Mouse (Mus musculus): ENCODE results near the gene Coro1b. TPM values are rescaled to one million over a fixed set of nuclear protein-coding genes. Genes with fewer than 3 reads are reported as not detected.

Coro1b gene
- total and polyA plus RNA-seq, 2 experiments from 2014 or later = 97.2 to 120 TPM

DNA sequence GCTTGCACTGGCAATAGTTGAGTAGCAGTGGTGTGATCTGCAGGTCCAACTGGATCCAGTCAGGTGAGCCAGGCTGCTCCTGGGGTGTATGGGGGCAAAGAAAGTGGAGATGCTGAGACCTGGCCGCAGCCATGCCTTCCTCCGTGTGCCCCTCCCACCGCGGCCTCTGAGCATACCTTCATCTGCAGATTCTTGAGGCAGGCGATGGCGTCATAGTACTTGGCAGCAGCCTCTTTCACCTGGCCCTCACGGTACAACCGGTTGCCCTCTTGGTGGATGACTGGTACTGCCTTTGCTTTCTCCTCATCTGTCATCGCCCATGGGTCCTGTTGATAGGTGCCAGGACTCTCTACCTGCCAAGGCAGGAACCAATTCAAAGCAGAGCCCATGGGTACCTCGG, 33.3 kb upstream of the Coro1b start:
- WGBS = 88% methylated on average over 10 of the region's 10 CpGs
- Histone ChIP-seq H3K9ac (replicated peaks; ENCODE audit: low read depth, low read length) (no peak overlapping the region), H3K4me1 (ENCODE audit: control insufficient read depth, insufficient read depth) (peaks cover 11% of the 10 kb centered on the region), H3K36me3 (replicated peaks; ENCODE audit: control insufficient read depth, insufficient read depth, low read length) (peaks cover 53% of the 10 kb centered on the region), H3K4me2 (ENCODE audit: low read depth, low read length) (no peak overlapping the region), H3K27me3 (ENCODE audit: control insufficient read depth, insufficient read depth, low read length) (no peaks in the 10 kb centered on the region), H3K9me3 (replicated peaks; ENCODE audit: control insufficient read depth, low read length) (no peaks in the 10 kb centered on the region), H3K4me3 (ENCODE audit: low read depth, low read length) (no peak overlapping the region), H3K27ac (ENCODE audit: low read depth) (no peak overlapping the region)
- no peak for TF ChIP-seq EP300 (IDR thresholded peaks at IDR 0.05; ENCODE audit: low read depth)
- TF ChIP-seq CTCF (IDR thresholded peaks at IDR 0.05; ENCODE audit: low read depth) = no peak
- DNase-seq (ENCODE audit: low spot score) = no peak
- no peak for ATAC-seq (ENCODE audit: insufficient read depth, low read depth)

DNA sequence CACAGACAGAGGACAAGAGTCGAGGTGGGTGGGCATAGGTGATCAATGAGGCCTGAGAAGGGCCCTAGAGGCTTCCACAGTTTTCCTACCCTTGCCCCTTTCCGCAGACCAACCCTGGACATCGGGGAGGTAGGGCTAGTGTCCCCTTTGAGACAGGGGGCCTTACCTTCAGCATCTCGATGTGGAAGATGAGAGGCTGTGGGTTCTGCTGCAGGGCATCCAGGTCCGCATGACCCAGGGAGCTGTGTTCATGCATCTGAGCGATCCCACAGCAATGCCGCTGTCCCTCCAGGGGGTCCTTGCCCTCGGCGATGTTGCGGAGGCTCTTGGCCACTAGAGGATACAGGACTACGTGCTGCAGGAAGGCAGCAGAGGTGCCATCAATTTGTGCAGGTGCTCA, 32.6 kb upstream of the Coro1b start:
- DNase-seq (ENCODE audit: low spot score) = no peak
- H3K27ac ChIP-seq (ENCODE audit: low read depth) = no peak overlapping the region
- no peak overlapping the region for H3K4me3 ChIP-seq (ENCODE audit: low read depth, low read length)
- H3K4me1 ChIP-seq (ENCODE audit: control insufficient read depth, insufficient read depth) = peaks cover 16% of the 10 kb centered on the region
- no peak for TF ChIP-seq EP300 (IDR thresholded peaks at IDR 0.05; ENCODE audit: low read depth)
- TF ChIP-seq CTCF (IDR thresholded peaks at IDR 0.05; ENCODE audit: low read depth) = no peak
- H3K27me3 ChIP-seq (ENCODE audit: control insufficient read depth, insufficient read depth, low read length) = no peaks in the 10 kb centered on the region
- no peaks in the 10 kb centered on the region for H3K9me3 ChIP-seq (replicated peaks; ENCODE audit: control insufficient read depth, low read length)
- H3K4me2 ChIP-seq (ENCODE audit: low read depth, low read length) = no peak overlapping the region
- no peak for ATAC-seq (ENCODE audit: insufficient read depth, low read depth)
- H3K36me3 ChIP-seq (replicated peaks; ENCODE audit: control insufficient read depth, insufficient read depth, low read length) = peaks cover 53% of the 10 kb centered on the region
- no peak overlapping the region for H3K9ac ChIP-seq (replicated peaks; ENCODE audit: low read depth, low read length)
- 88% methylated on average over 11 of the region's 11 CpGs for WGBS

DNA sequence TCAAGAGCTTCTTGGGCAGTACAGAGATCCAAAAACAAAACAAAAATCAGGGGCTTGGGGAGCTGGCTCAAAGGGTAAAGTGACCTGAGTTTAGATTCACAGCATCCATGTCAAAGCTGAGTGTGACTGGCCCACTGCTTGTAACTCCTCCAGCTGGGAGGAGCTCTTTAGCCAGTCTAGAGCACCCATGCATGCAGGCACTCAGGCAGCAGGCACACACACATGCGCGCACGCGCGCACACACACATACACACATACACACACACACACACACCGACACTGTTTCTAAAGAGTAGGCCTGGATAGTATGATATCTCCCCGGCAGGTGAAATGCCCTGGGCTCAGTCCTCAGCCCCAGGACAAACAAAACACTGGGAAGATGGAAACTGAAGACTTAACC, 31.4 kb upstream of the Coro1b start:
- Histone ChIP-seq H3K4me3 (ENCODE audit: low read depth, low read length) (no peak overlapping the region), H3K27ac (ENCODE audit: low read depth) (no peak overlapping the region), H3K4me1 (ENCODE audit: control insufficient read depth, insufficient read depth) (peaks cover 19% of the 10 kb centered on the region), H3K4me2 (ENCODE audit: low read depth, low read length) (no peak overlapping the region), H3K36me3 (replicated peaks; ENCODE audit: control insufficient read depth, insufficient read depth, low read length) (peaks cover 44% of the 10 kb centered on the region), H3K9me3 (replicated peaks; ENCODE audit: control insufficient read depth, low read length) (no peaks in the 10 kb centered on the region), H3K9ac (replicated peaks; ENCODE audit: low read depth, low read length) (no peak overlapping the region), H3K27me3 (ENCODE audit: control insufficient read depth, insufficient read depth, low read length) (no peaks in the 10 kb centered on the region)
- 97% methylated on average over 7 of the region's 7 CpGs for WGBS
- DNase-seq (ENCODE audit: low spot score) (no peak), ATAC-seq (ENCODE audit: insufficient read depth, low read depth) (no peak)
- TF ChIP-seq EP300 (IDR thresholded peaks at IDR 0.05; ENCODE audit: low read depth) (no peak), CTCF (IDR thresholded peaks at IDR 0.05; ENCODE audit: low read depth) (no peak)

DNA sequence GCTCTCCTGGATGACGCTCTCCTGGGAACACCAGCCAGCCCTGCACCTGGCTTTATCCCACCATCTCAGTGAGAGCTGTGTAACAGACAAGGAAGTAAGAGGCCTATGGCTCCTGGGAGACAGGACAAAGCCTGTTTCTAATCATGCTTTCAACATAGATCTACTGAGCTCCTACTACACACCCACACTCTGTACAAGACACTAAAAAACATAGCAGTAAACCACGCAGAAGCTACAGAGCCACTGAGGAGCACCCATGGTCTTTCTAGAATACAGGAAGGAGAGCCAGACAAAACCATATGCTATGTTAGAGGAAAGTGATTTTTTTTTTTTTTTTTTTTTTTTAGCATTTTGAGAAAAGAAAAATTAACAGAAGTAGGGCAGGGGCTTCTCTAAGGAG, 30.1 kb upstream of the Coro1b start:
- Histone ChIP-seq H3K4me2 (ENCODE audit: low read depth, low read length) (no peak overlapping the region), H3K27me3 (ENCODE audit: control insufficient read depth, insufficient read depth, low read length) (no peaks in the 10 kb centered on the region), H3K4me1 (ENCODE audit: control insufficient read depth, insufficient read depth) (peaks cover 13% of the 10 kb centered on the region), H3K4me3 (ENCODE audit: low read depth, low read length) (no peak overlapping the region), H3K36me3 (replicated peaks; ENCODE audit: control insufficient read depth, insufficient read depth, low read length) (peaks cover 35% of the 10 kb centered on the region), H3K27ac (ENCODE audit: low read depth) (no peak overlapping the region), H3K9me3 (replicated peaks; ENCODE audit: control insufficient read depth, low read length) (no peaks in the 10 kb centered on the region), H3K9ac (replicated peaks; ENCODE audit: low read depth, low read length) (no peak overlapping the region)
- TF ChIP-seq EP300 (IDR thresholded peaks at IDR 0.05; ENCODE audit: low read depth) (no peak), CTCF (IDR thresholded peaks at IDR 0.05; ENCODE audit: low read depth) (no peak)
- ATAC-seq (ENCODE audit: insufficient read depth, low read depth) (no peak), DNase-seq (ENCODE audit: low spot score) (no peak)
- WGBS = 92% methylated on average over 2 of the region's 2 CpGs

DNA sequence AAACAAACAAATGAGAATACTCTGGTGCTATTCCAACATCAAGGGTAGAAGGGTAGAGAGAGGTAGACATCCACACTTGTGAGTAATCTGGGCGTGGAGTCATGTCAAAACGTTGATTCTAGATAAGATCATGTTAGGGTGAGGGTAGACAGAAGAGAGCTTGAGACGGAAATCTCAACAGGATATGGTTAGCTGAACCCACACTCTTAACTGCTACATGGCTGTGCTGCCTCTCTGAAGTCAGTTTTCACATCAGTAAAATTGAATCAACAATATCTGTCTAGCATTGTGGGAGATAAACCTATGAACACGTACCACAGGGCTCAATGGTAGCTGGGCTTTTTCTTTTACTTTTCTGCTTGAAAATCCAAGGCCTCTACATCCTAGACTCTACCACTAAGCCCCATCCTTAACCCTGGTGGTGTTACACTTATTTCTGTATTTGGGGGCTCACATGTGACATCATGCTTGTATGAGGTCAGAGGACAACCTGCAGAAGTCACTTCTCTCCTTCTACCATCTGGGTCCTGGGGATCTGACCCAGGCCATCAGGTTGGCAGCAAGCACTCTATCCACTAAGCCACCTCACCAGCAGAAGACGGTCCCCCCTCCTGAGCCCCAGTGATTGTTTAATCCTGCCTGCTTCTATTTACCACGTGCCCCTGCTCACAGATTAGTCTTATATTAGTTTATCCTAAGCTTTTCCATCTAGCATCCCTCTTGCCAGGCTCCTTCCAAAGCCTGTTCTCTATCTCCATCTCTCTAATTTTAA, 28.5 kb upstream of the Coro1b start:
- Histone ChIP-seq H3K27me3 (ENCODE audit: control insufficient read depth, insufficient read depth, low read length) (no peaks in the 10 kb centered on the region), H3K4me1 (ENCODE audit: control insufficient read depth, insufficient read depth) (peaks cover 9% of the 10 kb centered on the region; the same call in 1 of the 2 replicates), H3K9me3 (replicated peaks; ENCODE audit: control insufficient read depth, low read length) (no peaks in the 10 kb centered on the region), H3K4me2 (ENCODE audit: low read depth, low read length) (no peak overlapping the region), H3K36me3 (replicated peaks; ENCODE audit: control insufficient read depth, insufficient read depth, low read length) (peaks cover 27% of the 10 kb centered on the region), H3K4me3 (ENCODE audit: low read depth, low read length) (no peak overlapping the region), H3K27ac (ENCODE audit: low read depth) (no peak overlapping the region), H3K9ac (replicated peaks; ENCODE audit: low read depth, low read length) (no peak overlapping the region)
- DNase-seq (ENCODE audit: low spot score) (no peak), ATAC-seq (ENCODE audit: insufficient read depth, low read depth) (no peak)
- TF ChIP-seq EP300 (IDR thresholded peaks at IDR 0.05; ENCODE audit: low read depth) = no peak
- no peak for TF ChIP-seq CTCF (IDR thresholded peaks at IDR 0.05; ENCODE audit: low read depth)
- WGBS = 77% methylated on average over 6 of the region's 6 CpGs

- TF ChIP-seq CTCF (IDR thresholded peaks at IDR 0.05; ENCODE audit: low read depth) (no peak), EP300 (IDR thresholded peaks at IDR 0.05; ENCODE audit: low read depth) (no peak)
- Histone ChIP-seq H3K9ac (replicated peaks; ENCODE audit: low read depth, low read length) (no peak overlapping the region), H3K4me3 (ENCODE audit: low read depth, low read length) (no peak overlapping the region), H3K27me3 (ENCODE audit: control insufficient read depth, insufficient read depth, low read length) (no peaks in the 10 kb centered on the region), H3K4me2 (ENCODE audit: low read depth, low read length) (peak overlapping the region; percentile 57), H3K36me3 (replicated peaks; ENCODE audit: control insufficient read depth, insufficient read depth, low read length) (peaks cover 21% of the 10 kb centered on the region), H3K4me1 (ENCODE audit: control insufficient read depth, insufficient read depth) (peaks cover 9% of the 10 kb centered on the region; the same call in 1 of the 2 replicates), H3K27ac (ENCODE audit: low read depth) (no peak overlapping the region), H3K9me3 (replicated peaks; ENCODE audit: control insufficient read depth, low read length) (no peaks in the 10 kb centered on the region)
- ATAC-seq (ENCODE audit: insufficient read depth, low read depth) (no peak), DNase-seq (ENCODE audit: low spot score) (no peak)
- WGBS = 87% methylated on average over 2 of the region's 2 CpGs
Observed at GRCm38 (mm10) chr19:4120496-4120895, 27.9 kb upstream of the Coro1b start.
